Mouse (Mus musculus) embryonic facial prominence, embryonic 13.5 days (tissue): ENCODE data around the gene Tcta. TPM values are rescaled to one million over a fixed set of nuclear protein-coding genes. Genes with fewer than 3 reads are reported as not detected.
"Not testable (repeated sequence)": the region's sequence is repeated elsewhere in the genome, so short reads cannot be mapped to it uniquely, and the experiment has no call there.

Experiments
- ATAC-seq: fragments of 200-750 bp; cut with Nextera tagmentation; 2 replicates; pipeline ENCODE4 v1.8.0; 2017; ENCODE audit warnings: low read depth; ENCODE audit not compliant: insufficient number of reproducible peaks, insufficient read depth, low FRiP score, low TSS enrichment
- H3K27ac ChIP-seq: fragments of 300-500 bp; sonication (generic); 2 replicates; pipeline ENCODE4 v1.5.1; 2015; ENCODE audit warnings: moderate library complexity, mild to moderate bottlenecking, inconsistent platforms
- H3K27me3 ChIP-seq: fragments of 300-500 bp; sonication (generic); 2 replicates; pipeline ENCODE4 v1.6.1; 2015; ENCODE audit warnings: mild to moderate bottlenecking, inconsistent platforms
- H3K36me3 ChIP-seq: fragments of 300-500 bp; sonication (generic); 2 replicates; pipeline ENCODE4 v1.6.1; 2015; ENCODE audit warnings: mild to moderate bottlenecking, inconsistent platforms
- H3K4me1 ChIP-seq: fragments of 300-500 bp; sonication (generic); 2 replicates; pipeline ENCODE4 v1.6.1; 2015; ENCODE audit warnings: inconsistent platforms
- H3K4me2 ChIP-seq: fragments of 300-500 bp; sonication (generic); 2 replicates; pipeline ENCODE4 v1.6.1; 2015; ENCODE audit warnings: moderate library complexity, mild to moderate bottlenecking, inconsistent platforms
- H3K4me3 ChIP-seq: fragments of 300-500 bp; sonication (generic); 2 replicates; pipeline ENCODE4 v1.5.1; 2015; ENCODE audit warnings: mild to moderate bottlenecking, inconsistent platforms
- H3K9ac ChIP-seq: fragments of 300-500 bp; sonication (generic); 2 replicates; pipeline ENCODE4 v1.6.1; 2015; ENCODE audit warnings: mild to moderate bottlenecking, inconsistent platforms
- H3K9me3 ChIP-seq: fragments of 300-500 bp; sonication (generic); 2 replicates; pipeline ENCODE4 v1.6.1; 2016; ENCODE audit warnings: inconsistent platforms
- WGBS: fragments of 180-500 bp; shearing (Covaris S2); methylation state at CpG from one replicate; pipeline ENCODE4 v1.1.7; 2015; ENCODE audit warnings: mixed read lengths; 5-methylcytosine and 5-hydroxymethylcytosine counted together
- polyA plus RNA-seq: library from polyadenylated mRNA; unstranded; fragments of >200 nt; fragmentation: Nextera tagmentation; extraction: Ambion mirVana; gene quantifications from 2 replicates; pipeline ENCODE4 v1.2.1, GENCODE M21; 2015

Tcta gene
- polyA plus RNA-seq, 1 experiment from 2014 or later: 31.5 TPM

DNA sequence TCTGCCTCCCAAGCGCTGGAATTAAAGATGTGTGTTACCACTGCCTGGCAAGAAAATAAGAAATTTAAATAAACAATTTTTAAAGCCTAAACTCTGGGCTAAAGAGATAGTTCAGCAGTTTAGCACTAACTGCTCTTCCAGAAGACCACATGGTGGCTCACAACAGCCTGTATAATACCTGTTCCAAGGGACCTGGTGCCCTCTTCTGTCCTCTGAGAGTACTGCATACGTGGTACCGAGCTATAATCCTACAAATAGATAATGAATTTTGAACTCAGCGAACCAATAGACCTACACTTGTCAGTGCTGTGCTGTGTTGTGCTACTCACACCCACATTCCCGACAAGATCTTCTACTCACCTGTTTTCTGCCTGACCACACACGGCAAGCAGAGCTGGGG, 21.6 kb downstream of the Tcta start:
- no peak overlapping the region for H3K4me2 ChIP-seq
- H3K4me3 ChIP-seq: no peak overlapping the region
- no peak overlapping the region for H3K27ac ChIP-seq
- no peak for ATAC-seq
- WGBS: 14% methylated on average over 6 of the region's 6 CpGs
- no peak overlapping the region for H3K9ac ChIP-seq
- no peaks in the 10 kb centered on the region for H3K9me3 ChIP-seq
- H3K36me3 ChIP-seq: no peaks in the 10 kb centered on the region
- peaks cover 8% of the 10 kb centered on the region; the same call in 1 of the 2 replicates for H3K4me1 ChIP-seq
- H3K27me3 ChIP-seq: no peaks in the 10 kb centered on the region

DNA sequence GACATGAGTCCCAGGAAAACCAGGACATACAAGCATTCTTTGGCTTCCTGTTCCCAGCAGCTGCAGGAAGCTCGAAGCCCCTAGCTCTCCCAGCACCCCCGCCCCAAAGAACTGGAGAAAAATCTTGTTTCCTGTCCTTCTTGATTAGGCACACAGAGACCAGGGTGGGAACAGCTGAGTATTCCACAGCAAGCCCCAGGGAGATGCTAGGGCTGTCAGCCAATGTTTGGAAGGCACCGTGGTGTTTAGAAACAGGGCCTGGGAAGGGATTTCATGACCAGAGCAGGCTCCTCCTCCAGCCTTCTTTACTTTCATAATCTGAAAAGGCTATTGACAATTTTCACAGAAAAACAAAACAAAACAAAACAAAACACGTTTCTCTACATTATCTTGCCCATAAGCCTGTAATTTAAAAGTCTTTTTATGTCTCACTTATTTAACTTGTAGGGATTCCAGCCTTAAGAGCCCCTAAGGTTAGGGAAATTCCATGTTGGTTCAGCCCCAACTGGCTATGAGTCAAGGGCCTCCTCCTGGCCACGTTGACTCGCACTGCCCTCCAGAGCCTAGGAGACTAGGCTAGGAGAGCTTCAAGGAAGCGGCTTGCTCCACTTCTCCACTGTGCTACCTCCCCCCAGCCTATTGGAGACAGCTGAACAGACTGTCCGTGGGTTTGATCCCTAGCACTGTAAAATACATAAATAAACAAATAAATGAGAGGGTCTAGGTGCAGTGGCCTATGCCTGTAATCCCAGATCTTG, 25.7 kb downstream of the Tcta start:
- no peaks in the 10 kb centered on the region for H3K36me3 ChIP-seq
- H3K27ac ChIP-seq: 0 out of 2 replicates have a peak overlapping the region, but pooled peaks have one; percentile 8
- no peak for ATAC-seq
- H3K4me1 ChIP-seq: peaks cover 8% of the 10 kb centered on the region; the same call in 1 of the 2 replicates
- H3K4me2 ChIP-seq: no peak overlapping the region
- no peak overlapping the region for H3K4me3 ChIP-seq
- no peaks in the 10 kb centered on the region for H3K27me3 ChIP-seq
- no peak overlapping the region for H3K9ac ChIP-seq
- no peaks in the 10 kb centered on the region for H3K9me3 ChIP-seq
- WGBS: 36% methylated on average over 8 of the region's 8 CpGs

DNA sequence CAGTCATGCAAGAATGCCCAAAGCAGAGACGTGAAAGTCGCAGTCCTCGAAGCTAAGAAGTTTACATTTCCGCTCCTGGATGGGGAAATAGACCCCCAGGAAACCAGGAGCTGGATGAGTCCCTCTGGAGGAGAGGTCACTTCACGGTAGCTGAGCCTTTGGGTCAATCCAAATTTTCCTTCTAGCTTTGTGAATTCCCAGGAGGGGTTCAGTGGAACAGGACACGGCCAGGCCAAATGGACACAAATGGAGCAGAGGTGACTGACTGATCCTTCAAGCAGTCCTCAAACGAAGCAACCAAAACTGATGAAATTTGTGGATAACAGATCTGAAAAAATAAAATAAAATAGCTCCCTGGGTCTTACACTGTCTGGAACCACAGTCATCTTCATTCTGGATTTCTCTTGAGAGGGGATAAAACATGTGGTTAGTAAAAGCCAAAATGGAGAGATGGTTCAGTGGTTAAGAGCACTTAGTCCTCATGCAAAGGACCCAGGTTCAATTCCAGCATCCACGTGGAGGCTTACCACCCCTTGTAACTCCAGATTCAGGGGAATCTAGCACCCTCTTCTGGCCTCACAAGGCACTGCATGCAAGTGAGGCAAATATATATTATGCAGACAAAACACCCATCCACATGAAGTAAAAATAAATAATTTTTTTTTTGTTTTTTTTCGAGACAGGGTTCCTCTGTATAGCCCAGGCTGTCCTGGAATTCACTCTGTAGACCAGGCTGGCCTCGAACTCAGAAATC, 27.1 kb downstream of the Tcta start:
- no peaks in the 10 kb centered on the region for H3K9me3 ChIP-seq
- H3K27ac ChIP-seq: no peak overlapping the region
- H3K9ac ChIP-seq: no peak overlapping the region
- no peak overlapping the region for H3K4me3 ChIP-seq
- 71% methylated on average over 10 of the region's 10 CpGs for WGBS
- H3K27me3 ChIP-seq: no peaks in the 10 kb centered on the region
- no peaks in the 10 kb centered on the region for H3K36me3 ChIP-seq
- H3K4me2 ChIP-seq: no peak overlapping the region
- H3K4me1 ChIP-seq: peaks cover 8% of the 10 kb centered on the region; the same call in 1 of the 2 replicates
- ATAC-seq: no peak

DNA sequence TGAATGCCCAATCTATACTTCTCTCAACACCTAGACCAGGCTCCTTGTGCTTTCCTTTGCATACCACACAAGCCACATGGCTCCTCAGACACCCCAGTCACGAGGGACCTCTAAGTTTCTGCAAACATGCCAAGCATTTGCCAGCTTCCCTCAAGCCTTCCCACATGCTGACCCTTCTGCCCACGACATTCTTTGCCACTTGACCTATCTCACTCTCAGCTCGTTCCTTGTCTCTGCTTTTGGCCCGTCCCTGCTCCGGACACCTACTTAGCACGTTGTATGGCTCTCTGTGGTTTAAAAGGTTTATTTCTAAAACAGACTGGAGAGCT, 30.7 kb downstream of the Tcta start:
- Histone ChIP-seq H3K4me2 (no peak overlapping the region), H3K4me1 (peaks cover 11% of the 10 kb centered on the region; the same call in 1 of the 2 replicates), H3K27me3 (no peaks in the 10 kb centered on the region), H3K4me3 (no peak overlapping the region), H3K9me3 (no peaks in the 10 kb centered on the region), H3K9ac (no peak overlapping the region), H3K36me3 (no peaks in the 10 kb centered on the region), H3K27ac (no peak overlapping the region)
- 59% methylated on average over 6 of the region's 6 CpGs for WGBS
- ATAC-seq: no peak

DNA sequence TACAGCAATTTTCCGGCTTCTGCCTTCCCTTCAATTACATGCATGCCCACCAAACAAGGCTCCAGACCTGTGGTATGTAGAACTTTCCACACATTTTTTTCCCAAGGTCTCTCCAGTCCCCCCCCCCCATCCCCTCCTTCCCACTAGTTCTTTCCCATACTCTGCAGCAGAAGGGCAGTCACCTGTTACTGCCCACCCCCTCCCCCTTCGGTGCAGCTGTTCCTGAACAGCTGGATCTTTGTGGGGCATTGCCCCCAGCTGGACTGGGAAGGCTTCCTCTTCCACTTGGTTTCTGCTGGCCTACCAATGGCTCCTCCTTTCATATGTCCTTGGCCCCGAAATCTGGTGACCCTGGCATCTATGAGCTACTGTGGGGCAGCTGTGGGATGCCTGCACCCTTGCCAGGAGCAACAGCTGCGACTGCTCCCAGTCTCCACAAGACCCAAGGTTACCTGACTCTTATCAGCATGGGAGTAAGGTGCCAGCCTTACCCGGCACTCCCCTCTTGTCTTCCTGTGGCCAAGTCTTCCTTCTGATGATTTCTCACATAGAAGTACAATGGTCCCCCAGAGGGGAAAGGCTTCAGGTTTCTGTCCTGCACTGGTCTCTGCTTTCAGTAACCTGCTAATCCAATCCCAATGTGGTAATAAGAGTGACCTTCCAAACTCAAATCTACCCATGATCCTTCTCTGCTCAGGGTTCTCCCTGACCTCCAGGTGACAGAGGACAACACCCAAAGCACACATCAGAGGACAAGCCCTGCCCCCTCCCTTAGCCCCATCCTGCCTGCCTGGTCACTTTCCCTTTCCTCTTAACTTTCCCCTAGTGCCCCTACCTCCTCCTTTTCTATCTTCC, 31.3 kb downstream of the Tcta start:
- H3K27me3 ChIP-seq: no peaks in the 10 kb centered on the region
- H3K4me2 ChIP-seq: no peak overlapping the region
- 63% methylated on average over 5 of the region's 5 CpGs for WGBS
- H3K9ac ChIP-seq: no peak overlapping the region
- H3K4me1 ChIP-seq: 0 out of 2 replicates have a peak, but pooled peaks cover 7% of the 10 kb centered on the region
- ATAC-seq: no peak
- no peak overlapping the region for H3K27ac ChIP-seq
- H3K4me3 ChIP-seq: no peak overlapping the region
- H3K36me3 ChIP-seq: no peaks in the 10 kb centered on the region
- H3K9me3 ChIP-seq: no peaks in the 10 kb centered on the region

DNA sequence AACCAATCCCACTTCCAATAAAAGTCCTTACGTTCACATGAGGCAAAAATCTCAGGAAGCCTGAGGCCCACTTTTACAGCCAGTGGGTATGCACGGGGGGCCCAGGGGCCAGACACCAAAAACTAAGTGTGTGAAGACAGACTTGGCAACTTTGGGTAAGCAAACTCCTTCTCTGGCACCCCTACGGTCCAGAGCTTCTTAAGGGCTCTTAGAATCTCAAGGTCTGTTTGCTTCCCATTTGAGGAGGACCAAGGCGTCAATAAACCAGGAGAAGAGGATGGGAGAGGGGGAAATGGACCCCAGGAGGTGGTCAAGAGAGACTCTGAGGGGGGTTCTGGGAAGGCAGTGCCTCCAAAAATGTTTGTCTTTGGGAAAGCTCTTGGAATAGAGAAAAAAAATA, 32.5 kb downstream of the Tcta start:
- Histone ChIP-seq H3K36me3 (no peaks in the 10 kb centered on the region), H3K4me1 (0 out of 2 replicates have a peak, but pooled peaks cover 7% of the 10 kb centered on the region), H3K4me3 (no peak overlapping the region), H3K27me3 (no peaks in the 10 kb centered on the region), H3K4me2 (no peak overlapping the region), H3K9me3 (no peaks in the 10 kb centered on the region), H3K27ac (no peak overlapping the region), H3K9ac (no peak overlapping the region)
- 78% methylated on average over 4 of the region's 4 CpGs for WGBS
- ATAC-seq: no peak

DNA sequence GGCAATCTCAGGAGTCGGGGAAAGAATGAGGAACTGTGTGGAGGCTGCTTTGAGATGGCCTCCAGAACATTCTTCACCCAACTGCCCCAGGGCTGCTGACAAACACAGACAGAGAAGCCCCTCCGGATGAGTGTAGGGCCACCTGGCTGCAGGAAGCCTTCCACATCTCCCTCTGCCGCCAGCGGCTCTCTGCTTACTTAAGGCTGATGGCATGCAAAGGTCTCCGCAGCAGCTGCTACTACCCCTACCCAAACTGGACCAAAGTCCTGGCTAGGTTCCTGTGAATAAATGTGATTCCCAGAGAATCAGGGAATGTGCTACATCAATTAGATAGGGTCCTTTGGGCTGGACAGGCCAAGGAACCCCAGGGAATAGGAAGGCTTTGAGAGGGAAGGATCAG, 33.3 kb downstream of the Tcta start:
- ATAC-seq: no peak
- Histone ChIP-seq H3K4me3 (no peak overlapping the region), H3K4me1 (0 out of 2 replicates have a peak, but pooled peaks cover 7% of the 10 kb centered on the region), H3K4me2 (no peak overlapping the region), H3K9me3 (no peaks in the 10 kb centered on the region), H3K9ac (no peak overlapping the region), H3K27me3 (no peaks in the 10 kb centered on the region), H3K27ac (peak overlapping the region; percentile 29; the same call in 1 of the 2 replicates), H3K36me3 (no peaks in the 10 kb centered on the region)
- 59% methylated on average over 5 of the region's 5 CpGs for WGBS

DNA sequence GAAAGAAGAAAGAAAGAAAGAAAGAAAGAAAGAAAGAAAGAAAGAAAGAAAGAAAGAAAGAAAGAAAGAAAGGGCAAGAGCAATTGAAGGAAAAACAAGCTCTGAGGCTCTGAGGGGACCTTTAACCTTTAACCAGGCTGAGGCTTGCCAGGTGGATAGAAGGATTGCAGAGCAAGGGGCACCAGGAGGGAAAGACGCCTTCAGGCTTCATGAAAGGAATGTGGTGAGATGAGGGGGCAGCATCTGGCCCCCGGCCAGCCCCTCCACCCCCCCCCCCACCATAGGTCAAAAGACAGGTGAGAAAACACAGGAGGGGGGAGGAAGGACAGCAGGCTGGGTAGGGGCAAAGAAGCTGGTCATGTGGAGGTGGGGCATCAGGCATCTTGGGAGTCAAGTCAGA, 34.0 kb downstream of the Tcta start:
- ATAC-seq: no peak
- no peak overlapping the region for H3K9ac ChIP-seq
- no peak overlapping the region for H3K4me2 ChIP-seq
- H3K9me3 ChIP-seq: no peaks in the 10 kb centered on the region
- no peak overlapping the region for H3K4me3 ChIP-seq
- H3K27me3 ChIP-seq: no peaks in the 10 kb centered on the region
- 20% methylated on average over 2 of the region's 2 CpGs for WGBS
- no peaks in the 10 kb centered on the region for H3K36me3 ChIP-seq
- H3K4me1 ChIP-seq: 0 out of 2 replicates have a peak, but pooled peaks cover 7% of the 10 kb centered on the region
- peak overlapping the region; percentile 29; the same call in 1 of the 2 replicates for H3K27ac ChIP-seq

DNA sequence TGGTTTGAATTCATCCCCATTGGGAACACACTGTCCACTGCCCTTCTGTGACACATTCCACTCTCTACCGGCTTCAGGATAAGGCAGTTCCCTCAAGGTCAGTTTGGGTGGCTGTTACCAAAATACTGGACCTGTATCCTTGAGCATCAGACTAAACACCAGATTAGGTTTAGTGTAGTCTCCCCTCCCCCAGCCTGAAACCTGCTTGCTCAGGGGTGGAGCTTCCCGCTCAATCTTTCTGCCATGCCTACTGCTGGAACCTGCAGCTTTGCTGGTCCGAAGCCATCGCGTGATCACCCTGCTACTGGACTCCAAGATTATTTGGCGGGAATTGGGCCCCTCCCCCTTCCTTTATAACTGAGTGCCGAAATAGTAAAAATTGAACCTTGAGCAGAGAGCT, 37.3 kb downstream of the Tcta start:
- peaks cover 16% of the 10 kb centered on the region for H3K4me1 ChIP-seq
- H3K9me3 ChIP-seq, H3K4me2 ChIP-seq, H3K4me3 ChIP-seq, ATAC-seq, H3K27me3 ChIP-seq, H3K36me3 ChIP-seq, H3K9ac ChIP-seq, H3K27ac ChIP-seq: not testable (repeated sequence)
- WGBS: 76% methylated on average over 7 of the region's 7 CpGs

DNA sequence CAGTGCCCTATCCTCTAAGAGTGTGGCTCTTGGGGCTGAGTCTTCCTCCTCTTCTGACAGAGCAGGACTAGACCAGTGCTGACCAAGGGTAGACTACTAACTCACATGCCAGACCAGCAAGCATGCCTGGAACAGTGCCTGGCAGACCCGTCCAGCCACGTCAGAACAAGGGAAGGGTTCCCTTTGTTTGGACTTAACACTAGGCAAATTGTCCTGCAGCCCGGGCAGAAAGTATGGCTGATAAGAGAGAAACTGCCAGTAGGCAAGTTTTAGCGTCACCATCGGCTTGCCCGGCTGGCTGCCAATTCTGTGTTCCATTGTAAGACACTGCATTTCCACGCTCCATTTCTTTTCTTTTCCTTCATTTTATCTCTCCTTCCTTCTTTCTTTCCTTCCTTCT, 38.3 kb downstream of the Tcta start:
- H3K4me1 ChIP-seq: peaks cover 17% of the 10 kb centered on the region
- 80% methylated on average over 7 of the region's 7 CpGs for WGBS
- no peak for ATAC-seq

DNA sequence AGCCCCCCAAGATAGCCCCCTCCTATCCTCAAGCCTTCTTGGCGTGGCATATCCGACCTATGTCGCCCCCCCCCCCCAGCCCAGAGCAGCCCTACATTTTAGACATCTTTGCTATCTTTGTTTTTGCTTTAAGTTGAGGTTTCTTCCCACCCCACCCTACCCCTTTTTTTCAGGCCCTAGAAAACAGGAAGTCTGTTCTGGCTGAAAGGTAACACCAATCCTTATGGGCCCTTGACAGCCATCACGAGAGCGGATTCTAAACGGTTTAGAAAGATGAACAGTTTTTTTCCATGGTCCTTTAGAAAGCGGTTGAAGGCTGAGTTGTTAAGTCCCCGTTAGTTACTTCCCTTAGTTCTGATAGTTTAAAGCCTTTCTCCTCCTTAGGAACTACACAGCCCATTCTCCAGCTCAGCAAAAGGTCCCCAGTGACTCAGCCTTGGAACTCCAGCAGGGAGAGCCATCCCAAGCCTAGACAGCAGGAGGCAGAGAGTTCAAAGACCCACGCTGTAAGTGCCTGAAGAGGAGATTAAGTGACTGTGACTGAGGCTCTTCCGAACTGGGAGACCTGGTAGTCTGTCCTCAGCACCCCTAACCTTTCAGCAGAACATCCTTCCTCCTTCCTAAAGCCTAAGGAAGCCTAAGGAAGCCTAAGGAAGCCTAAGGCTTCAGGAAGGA, 39.6 kb downstream of the Tcta start:
- no peak for ATAC-seq
- H3K27ac ChIP-seq: no peak overlapping the region
- 51% methylated on average over 10 of the region's 10 CpGs for WGBS

More for the DNA sequence above, 38.3 kb downstream of the Tcta start:
- H3K4me2 ChIP-seq: no peak overlapping the region
- H3K36me3 ChIP-seq: no peaks in the 10 kb centered on the region
- H3K9ac ChIP-seq: no peak overlapping the region
- no peaks in the 10 kb centered on the region for H3K27me3 ChIP-seq
- no peak overlapping the region for H3K4me3 ChIP-seq
- H3K9me3 ChIP-seq: no peaks in the 10 kb centered on the region
- H3K27ac ChIP-seq: no peak overlapping the region

More for the DNA sequence above, 39.6 kb downstream of the Tcta start:
- H3K4me2 ChIP-seq: no peak overlapping the region
- H3K27me3 ChIP-seq: no peaks in the 10 kb centered on the region
- H3K4me3 ChIP-seq: no peak overlapping the region
- H3K4me1 ChIP-seq: peaks cover 22% of the 10 kb centered on the region
- H3K36me3 ChIP-seq: no peaks in the 10 kb centered on the region
- H3K9ac ChIP-seq: no peak overlapping the region
- H3K9me3 ChIP-seq: no peaks in the 10 kb centered on the region
